Mouse (Mus musculus) induced T-regulatory cell, adult 2 months (primary cell): ENCODE data around the gene Htr2b.

Experiments used
- DNase-seq: peaks from one replicate; pipeline ENCODE4 v3.0.0-alpha.2; 2012; ENCODE audit warnings: low read depth

Htr2b gene

GRCm38 (mm10) chr1:86111779-86112178, at the start of gene Htr2b:
Htr2b (minus strand) TSS chr1:86111970.
- DNase-seq, result no peak

GRCm38 (mm10) chr1:86161061-86161460, 49.3 kb upstream of the Htr2b start:
- DNase-seq, result no peak

- no peak for DNase-seq
These were observed 48.7 kb upstream of the Htr2b start for GRCm38 (mm10) chr1:86160479-86160878.

GRCm38 (mm10) chr1:86160059-86160458, 48.3 kb upstream of the Htr2b start:
- DNase-seq, result no peak

- DNase-seq, result no peak
These were observed 44.8 kb upstream of the Htr2b start for GRCm38 (mm10) chr1:86156595-86156994.

GRCm38 (mm10) chr1:86156075-86156474, 44.3 kb upstream of the Htr2b start:
- peak; percentile 28 for DNase-seq

- no peak for DNase-seq
These were observed 43.0 kb upstream of the Htr2b start for GRCm38 (mm10) chr1:86154824-86155164.

GRCm38 (mm10) chr1:86154133-86154823, 42.5 kb upstream of the Htr2b start, which contains the start of gene Armc9:
Armc9 (plus strand) TSS chr1:86154780.
- peak; percentile 98 for DNase-seq

- DNase-seq, result peak; percentile 50
These were observed 40.8 kb upstream of the Htr2b start for GRCm38 (mm10) chr1:86152618-86153017.

GRCm38 (mm10) chr1:86151376-86151775, 39.6 kb upstream of the Htr2b start:
- no peak for DNase-seq

GRCm38 (mm10) chr1:86150929-86151328, 39.2 kb upstream of the Htr2b start:
- peak; percentile 14 for DNase-seq

GRCm38 (mm10) chr1:86148161-86148560, 36.4 kb upstream of the Htr2b start:
- no peak for DNase-seq

GRCm38 (mm10) chr1:86147557-86147956, 35.8 kb upstream of the Htr2b start:
- no peak for DNase-seq

GRCm38 (mm10) chr1:86146293-86146692, 34.5 kb upstream of the Htr2b start:
- no peak for DNase-seq

GRCm38 (mm10) chr1:86144001-86144944, 32.5 kb upstream of the Htr2b start:
- DNase-seq, result no peak

- no peak for DNase-seq
These were observed 31.4 kb upstream of the Htr2b start for GRCm38 (mm10) chr1:86143165-86143564.

GRCm38 (mm10) chr1:86141081-86141480, 29.3 kb upstream of the Htr2b start:
- DNase-seq, result no peak

- no peak for DNase-seq
These were observed 23.5 kb upstream of the Htr2b start for GRCm38 (mm10) chr1:86135315-86135714.

- DNase-seq, result no peak
These were observed 21.6 kb upstream of the Htr2b start, which contains the start of gene Gm21972 for GRCm38 (mm10) chr1:86133337-86133736. Gm21972 (plus strand) TSS chr1:86133637.

- no peak for DNase-seq
These were observed 14.3 kb upstream of the Htr2b start for GRCm38 (mm10) chr1:86126036-86126435.

GRCm38 (mm10) chr1:86119549-86119948, 7.8 kb upstream of the Htr2b start:
- no peak for DNase-seq

- DNase-seq, result no peak
These were observed 2.4 kb upstream of the Htr2b start for GRCm38 (mm10) chr1:86114141-86114540.

- DNase-seq, result no peak
These were observed 6.7 kb downstream of the Htr2b start for GRCm38 (mm10) chr1:86105054-86105453.
